Mouse (Mus musculus) small intestine, adult 2 months (tissue): ENCODE results near the gene Svop. TPM values are rescaled to one million over a fixed set of nuclear protein-coding genes. Genes with fewer than 3 reads are reported as not detected.

Source experiments
- H3K27ac ChIP-seq: fragments of 200-500 bp; 2 replicates; pipeline ENCODE4 v1.5.1; 2012; ENCODE audit warnings: low read depth, low read length, control low read depth, inconsistent platforms; ENCODE audit not compliant: insufficient read depth
- H3K27me3 ChIP-seq: fragments of 200-500 bp; 2 replicates; pipeline ENCODE4 v1.6.1; 2012; ENCODE audit warnings: mild to moderate bottlenecking, moderate library complexity, low read length, inconsistent platforms; ENCODE audit not compliant: control insufficient read depth, insufficient read depth
- H3K36me3 ChIP-seq: fragments of 200-500 bp; 2 replicates; pipeline ENCODE4 v1.6.1; 2012; ENCODE audit warnings: mild to moderate bottlenecking, low read length, control low read depth, inconsistent platforms; ENCODE audit not compliant: control insufficient read depth, insufficient read depth
- H3K4me1 ChIP-seq: fragments of 200-500 bp; 2 replicates; pipeline ENCODE4 v1.6.1; 2012; ENCODE audit warnings: low read length, inconsistent platforms, mixed read lengths; ENCODE audit not compliant: control insufficient read depth, insufficient read depth, insufficient read length
- H3K4me3 ChIP-seq: fragments of 200-500 bp; 2 replicates; pipeline ENCODE4 v1.5.1; 2012; ENCODE audit warnings: low read depth, mild to moderate bottlenecking, control low read depth, inconsistent platforms, low read length, moderate library complexity
- CTCF ChIP-seq: fragments of 200-500 bp; IDR thresholded peaks from 2 replicates; pipeline ENCODE4 v1.5.1; 2012; ENCODE audit warnings: low read depth, mild to moderate bottlenecking, control low read depth, inconsistent platforms, low read length, moderate library complexity, mixed read lengths; ENCODE audit not compliant: insufficient replicate concordance, insufficient read length; ENCODE audit errors: extremely low read depth
- POLR2A ChIP-seq: fragments of 200-500 bp; IDR thresholded peaks from 2 replicates; pipeline ENCODE4 v1.6.1; 2012; ENCODE audit warnings: low read depth, mild to moderate bottlenecking, control low read depth, inconsistent platforms, low read length, moderate library complexity
- WGBS: fragments of 180-500 bp; shearing (Covaris S2); methylation state at CpG from one replicate; pipeline ENCODE4 v1.1.7; 2018; 5-methylcytosine and 5-hydroxymethylcytosine counted together
- polyA plus RNA-seq: library from polyadenylated mRNA; depleted of rRNA; stranded (reverse); fragments of >200 nt; gene quantifications from 2 replicates; pipeline ENCODE4 v1.2.3, GENCODE M21; 2012

The Svop gene
- polyA plus RNA-seq, 1 experiment: 0.42 TPM

- H3K4me3 ChIP-seq: no peak overlapping the region
- no peak overlapping the region for H3K27ac ChIP-seq
- no peaks in the 10 kb centered on the region for H3K27me3 ChIP-seq
- 41% methylated on average over 4 of the region's 4 CpGs for WGBS
- H3K4me1 ChIP-seq: peaks cover 13% of the 10 kb centered on the region; the same call in 1 of the 2 replicates
- TF ChIP-seq POLR2A (no peak), CTCF (no peak)
- no peaks in the 10 kb centered on the region for H3K36me3 ChIP-seq
Measured at GRCm38 (mm10) chr5:114009049-114009448, 82.3 kb downstream of the Svop start.

DNA sequence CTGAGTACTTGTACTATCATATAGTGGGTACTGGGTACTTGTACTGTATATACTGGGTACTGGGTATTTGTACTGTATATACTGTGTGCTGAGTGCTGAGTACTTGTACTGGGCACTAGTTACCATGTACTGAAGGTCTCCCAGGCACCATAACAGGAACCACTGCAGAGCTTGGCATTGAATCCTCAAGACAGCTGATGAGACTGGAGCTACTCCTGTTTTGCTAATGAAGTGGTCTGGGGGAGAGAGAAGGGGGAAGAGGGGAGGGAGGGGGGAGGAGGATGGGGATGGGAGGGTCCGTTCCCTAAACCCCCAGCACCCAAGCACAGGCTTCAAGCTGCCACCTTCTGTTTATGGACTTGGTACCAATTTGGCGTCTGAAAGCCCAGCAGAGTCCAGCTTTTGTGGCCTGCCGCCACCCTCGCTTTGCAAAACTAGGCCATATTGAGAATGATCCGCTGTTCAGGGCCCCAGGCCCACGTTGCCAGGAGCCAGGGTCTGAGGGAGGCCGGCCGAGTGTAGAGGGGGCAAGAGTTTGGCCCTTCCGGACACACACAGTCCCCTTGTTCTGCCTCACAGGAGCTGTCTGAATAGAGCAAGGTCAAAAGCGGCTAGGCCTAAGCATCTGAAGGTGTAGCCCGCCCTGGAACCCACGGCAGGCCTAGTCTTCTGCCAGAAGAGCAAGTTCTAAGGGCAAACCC lies 83.5 kb downstream of the Svop start:
- 87% methylated on average over 12 of the region's 12 CpGs for WGBS
- H3K4me1 ChIP-seq: peaks cover 21% of the 10 kb centered on the region
- no peak overlapping the region for H3K27ac ChIP-seq
- H3K36me3 ChIP-seq: no peaks in the 10 kb centered on the region
- H3K27me3 ChIP-seq: no peaks in the 10 kb centered on the region
- H3K4me3 ChIP-seq: no peak overlapping the region
- TF ChIP-seq CTCF (no peak), POLR2A (no peak)

GRCm38 (mm10) chr5:114006974-114007373 lies 84.4 kb downstream of the Svop start:
- 73% methylated on average over 4 of the region's 4 CpGs for WGBS
- H3K36me3 ChIP-seq: no peaks in the 10 kb centered on the region
- TF ChIP-seq POLR2A (no peak), CTCF (no peak)
- no peaks in the 10 kb centered on the region for H3K27me3 ChIP-seq
- H3K4me1 ChIP-seq: peaks cover 21% of the 10 kb centered on the region
- no peak overlapping the region for H3K27ac ChIP-seq
- no peak overlapping the region for H3K4me3 ChIP-seq

DNA sequence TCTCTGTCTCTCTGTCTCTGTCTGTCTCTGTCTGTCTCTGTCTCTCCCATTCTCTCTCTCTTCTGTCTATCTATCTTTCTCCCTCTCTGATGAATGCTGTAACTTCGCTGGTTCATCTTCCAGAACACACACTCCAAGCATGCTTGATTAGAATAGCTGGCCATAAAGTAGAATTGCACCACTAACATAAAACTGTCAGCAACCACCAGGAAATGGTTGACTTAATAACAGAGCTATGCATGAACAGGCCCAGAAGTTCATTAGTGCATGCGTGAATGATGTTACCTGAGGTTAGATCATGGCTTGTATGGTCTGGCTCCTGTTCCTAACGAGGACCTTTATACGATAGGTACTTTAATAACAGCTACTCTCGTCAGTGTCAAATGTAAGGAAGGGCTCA lies 86.3 kb downstream of the Svop start:
- peak overlapping the region; percentile 92 for H3K27ac ChIP-seq
- no peak for TF ChIP-seq CTCF
- no peak for TF ChIP-seq POLR2A
- H3K4me3 ChIP-seq: no peak overlapping the region
- 23% methylated on average over 5 of the region's 5 CpGs for WGBS
- H3K27me3 ChIP-seq: no peaks in the 10 kb centered on the region
- no peaks in the 10 kb centered on the region for H3K36me3 ChIP-seq
- H3K4me1 ChIP-seq: peaks cover 24% of the 10 kb centered on the region

GRCm38 (mm10) chr5:114004573-114004972 lies 86.8 kb downstream of the Svop start:
- TF ChIP-seq POLR2A: no peak
- no peak for TF ChIP-seq CTCF
- WGBS: 23% methylated on average over 11 of the region's 11 CpGs
- Histone ChIP-seq H3K4me1 (peaks cover 26% of the 10 kb centered on the region), H3K4me3 (peak overlapping the region; percentile 54), H3K27ac (peak overlapping the region; percentile 92), H3K27me3 (no peaks in the 10 kb centered on the region), H3K36me3 (no peaks in the 10 kb centered on the region)

DNA sequence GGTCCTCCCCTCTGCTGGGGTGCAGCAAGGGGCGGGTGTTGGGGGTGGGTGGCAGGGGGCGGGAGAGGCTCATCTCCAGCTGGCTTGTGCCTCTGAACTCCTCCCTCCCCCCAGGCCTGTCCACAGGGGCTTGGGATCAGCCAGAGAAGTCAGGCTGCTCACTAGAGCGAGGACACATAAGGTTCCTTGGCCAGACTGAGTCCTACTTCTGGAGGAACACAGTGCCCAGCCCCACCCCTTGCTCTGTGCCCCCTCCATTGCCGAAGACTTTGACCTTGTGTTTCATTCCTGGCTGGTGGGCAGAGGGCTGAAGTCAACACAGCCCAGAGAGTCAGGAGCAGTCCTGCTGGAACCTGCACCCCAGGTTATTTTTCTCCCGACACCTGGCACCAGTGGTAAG lies 87.8 kb downstream of the Svop start, which contains the start of gene Dao:
TSS of gene Dao (plus strand) at position 162 of the 400 bp plus-strand sequence.
- no peak for TF ChIP-seq POLR2A
- no peak for TF ChIP-seq CTCF
- H3K4me3 ChIP-seq: 0 out of 2 replicates have a peak within 1 kb of the TSS, but pooled peaks have one; percentile 54
- H3K27me3 ChIP-seq: no peaks in the 10 kb centered on the region
- peaks cover 30% of the 10 kb centered on the region for H3K4me1 ChIP-seq
- H3K36me3 ChIP-seq: no peaks in the 10 kb centered on the region
- WGBS: 33% methylated on average over 5 of the region's 5 CpGs
- peak within 1 kb of the TSS; percentile 61 for H3K27ac ChIP-seq

- Histone ChIP-seq H3K4me3 (no peak overlapping the region), H3K27me3 (no peaks in the 10 kb centered on the region), H3K36me3 (no peaks in the 10 kb centered on the region), H3K27ac (peak overlapping the region; percentile 4), H3K4me1 (peaks cover 23% of the 10 kb centered on the region)
- no peak for TF ChIP-seq CTCF
- TF ChIP-seq POLR2A: no peak
- 11% methylated on average over 5 of the region's 5 CpGs for WGBS
Measured at GRCm38 (mm10) chr5:113999382-113999781, 92.0 kb downstream of the Svop start.
